Mouse (Mus musculus) urinary bladder, postnatal 4 days (tissue): Measurements from ENCODE around the gene Mrtfa.
A peak's percentile ranks its signal among the peaks of the same experiment; 100 is the strongest.

Experiments used
- DNase-seq, 2 experiments: peaks; one replicate each; pipeline ENCODE4 v3.0.0; 2021 to 2022; ENCODE audit warnings: low spot score in 2 of 2

The Mrtfa gene

GRCm38 (mm10) chr15:81197197-81197596 is 6.6 kb upstream of the Mrtfa start:
- no peak for DNase-seq

- DNase-seq = no peak
Measured at GRCm38 (mm10) chr15:81195447-81195846, 4.9 kb upstream of the Mrtfa start.

- no peak for DNase-seq
Measured at GRCm38 (mm10) chr15:81194791-81195190, 4.2 kb upstream of the Mrtfa start.

- no peak for DNase-seq
Measured at GRCm38 (mm10) chr15:81192858-81193257, 2.3 kb upstream of the Mrtfa start.

- no peak for DNase-seq
Measured at GRCm38 (mm10) chr15:81192316-81192715, 1.8 kb upstream of the Mrtfa start.

GRCm38 (mm10) chr15:81191303-81191702 is 746 bp upstream of the Mrtfa start:
- no peak for DNase-seq

GRCm38 (mm10) chr15:81190011-81190629 is 437 bp downstream of the Mrtfa start:
- DNase-seq = peak in 1 of 2 experiments; percentile 34

- DNase-seq = no peak
Measured at GRCm38 (mm10) chr15:81189061-81189460, 1.5 kb downstream of the Mrtfa start.

- no peak for DNase-seq
Measured at GRCm38 (mm10) chr15:81184913-81185312, 5.6 kb downstream of the Mrtfa start.

- no peak for DNase-seq
Measured at GRCm38 (mm10) chr15:81181233-81181632, 9.3 kb downstream of the Mrtfa start.

- DNase-seq = no peak
Measured at GRCm38 (mm10) chr15:81179523-81179922, 11.0 kb downstream of the Mrtfa start.

GRCm38 (mm10) chr15:81178703-81179102 is 11.9 kb downstream of the Mrtfa start:
- no peak for DNase-seq

GRCm38 (mm10) chr15:81177860-81178259 is 12.7 kb downstream of the Mrtfa start:
- no peak for DNase-seq

GRCm38 (mm10) chr15:81175633-81176032 is 14.9 kb downstream of the Mrtfa start:
- no peak for DNase-seq

- no peak for DNase-seq
Measured at GRCm38 (mm10) chr15:81172259-81172658, 18.3 kb downstream of the Mrtfa start.

- no peak for DNase-seq
Measured at GRCm38 (mm10) chr15:81168735-81169134, 21.8 kb downstream of the Mrtfa start.

- no peak for DNase-seq
Measured at GRCm38 (mm10) chr15:81167831-81168230, 22.7 kb downstream of the Mrtfa start.

- DNase-seq = no peak
Measured at GRCm38 (mm10) chr15:81166291-81166690, 24.3 kb downstream of the Mrtfa start.

- DNase-seq = no peak
Measured at GRCm38 (mm10) chr15:81164560-81165310, 25.8 kb downstream of the Mrtfa start.

- DNase-seq = no peak
Measured at GRCm38 (mm10) chr15:81161571-81161970, 29.0 kb downstream of the Mrtfa start.

GRCm38 (mm10) chr15:81160677-81161076 is 29.9 kb downstream of the Mrtfa start:
- no peak for DNase-seq

GRCm38 (mm10) chr15:81159212-81159611 is 31.3 kb downstream of the Mrtfa start:
- DNase-seq = no peak

GRCm38 (mm10) chr15:81158517-81159120 is 31.9 kb downstream of the Mrtfa start:
- DNase-seq = no peak
